Mouse (Mus musculus) limb, embryonic 10.5 days (tissue): ENCODE data around the gene Cep68. TPM values are rescaled to one million over a fixed set of nuclear protein-coding genes. Genes with fewer than 3 reads are reported as not detected.
A peak's percentile ranks its signal among the peaks of the same experiment; 100 is the strongest.

Experiments
- DNase-seq: peaks from one replicate; pipeline ENCODE4 v3.0.0-alpha.2; 2017; ENCODE audit warnings: low spot score
- H3K27ac ChIP-seq: fragments of 300-500 bp; sonication (generic); 2 replicates; pipeline ENCODE4 v1.5.1; 2016; ENCODE audit warnings: mild to moderate bottlenecking
- H3K27me3 ChIP-seq: fragments of 300-500 bp; sonication (generic); 2 replicates; pipeline ENCODE4 v1.6.1; 2016; ENCODE audit warnings: low read depth, mild to moderate bottlenecking; ENCODE audit not compliant: poor library complexity, severe bottlenecking
- H3K36me3 ChIP-seq: fragments of 300-500 bp; sonication (generic); 2 replicates; pipeline ENCODE4 v1.6.1; 2016; ENCODE audit warnings: mild to moderate bottlenecking, moderate library complexity
- H3K4me1 ChIP-seq: fragments of 300-500 bp; sonication (generic); 2 replicates; pipeline ENCODE4 v1.6.1; 2016
- H3K4me3 ChIP-seq: fragments of 300-500 bp; sonication (generic); 2 replicates; pipeline ENCODE4 v1.5.1; 2016; ENCODE audit warnings: mild to moderate bottlenecking, moderate library complexity
- H3K9me3 ChIP-seq: fragments of 300-500 bp; sonication (generic); replicated peaks from 2 replicates; pipeline ENCODE4 v1.6.1; 2016; ENCODE audit warnings: mild to moderate bottlenecking
- WGBS: fragments of 180-500 bp; shearing (Covaris S2); methylation state at CpG from one replicate; pipeline ENCODE4 v1.1.7; 2016; 5-methylcytosine and 5-hydroxymethylcytosine counted together
- polyA plus RNA-seq: library from polyadenylated mRNA; unstranded; fragments of >200 nt; fragmentation: Nextera tagmentation; extraction: Ambion mirVana; gene quantifications from 2 replicates; pipeline ENCODE4 v1.2.1, GENCODE M21; 2016

Gene Cep68
- polyA plus RNA-seq, 1 experiment from 2014 or later: 50.8 TPM

DNA sequence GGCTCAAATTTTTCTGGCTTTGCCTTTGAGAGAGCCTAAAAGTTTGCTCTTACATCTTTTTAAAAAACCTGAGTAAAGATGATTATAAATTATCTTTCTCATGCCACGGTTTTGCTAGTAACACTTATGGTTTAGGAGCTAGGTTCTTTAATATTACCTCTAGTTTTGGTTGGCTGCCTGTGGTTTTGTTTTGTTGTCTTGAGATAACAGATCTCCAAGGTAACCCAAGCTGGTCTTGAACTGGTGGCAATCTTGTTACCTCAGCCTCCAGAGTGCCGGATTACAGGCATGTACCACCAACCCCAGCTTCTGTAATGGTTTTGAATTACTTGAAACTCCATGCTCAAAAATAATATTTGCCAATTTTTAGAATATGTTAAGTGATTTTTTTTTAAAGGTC lies 37.4 kb downstream of the Cep68 start:
- Histone ChIP-seq H3K4me1 (no peaks in the 10 kb centered on the region), H3K27me3 (no peaks in the 10 kb centered on the region), H3K27ac (no peak overlapping the region), H3K4me3 (no peak overlapping the region), H3K36me3 (peaks cover 30% of the 10 kb centered on the region), H3K9me3 (no peaks in the 10 kb centered on the region)
- no peak for DNase-seq
- WGBS: 93% methylated on average over 2 of the region's 2 CpGs

- Histone ChIP-seq H3K9me3 (no peaks in the 10 kb centered on the region), H3K4me1 (peaks cover 19% of the 10 kb centered on the region), H3K36me3 (peaks cover 15% of the 10 kb centered on the region), H3K27me3 (no peaks in the 10 kb centered on the region), H3K27ac (no peak overlapping the region), H3K4me3 (no peak overlapping the region)
- WGBS: 83% methylated on average over 2 of the region's 2 CpGs
- no peak for DNase-seq
These were observed 41.6 kb downstream of the Cep68 start for GRCm38 (mm10) chr11:20207589-20207988.

DNA sequence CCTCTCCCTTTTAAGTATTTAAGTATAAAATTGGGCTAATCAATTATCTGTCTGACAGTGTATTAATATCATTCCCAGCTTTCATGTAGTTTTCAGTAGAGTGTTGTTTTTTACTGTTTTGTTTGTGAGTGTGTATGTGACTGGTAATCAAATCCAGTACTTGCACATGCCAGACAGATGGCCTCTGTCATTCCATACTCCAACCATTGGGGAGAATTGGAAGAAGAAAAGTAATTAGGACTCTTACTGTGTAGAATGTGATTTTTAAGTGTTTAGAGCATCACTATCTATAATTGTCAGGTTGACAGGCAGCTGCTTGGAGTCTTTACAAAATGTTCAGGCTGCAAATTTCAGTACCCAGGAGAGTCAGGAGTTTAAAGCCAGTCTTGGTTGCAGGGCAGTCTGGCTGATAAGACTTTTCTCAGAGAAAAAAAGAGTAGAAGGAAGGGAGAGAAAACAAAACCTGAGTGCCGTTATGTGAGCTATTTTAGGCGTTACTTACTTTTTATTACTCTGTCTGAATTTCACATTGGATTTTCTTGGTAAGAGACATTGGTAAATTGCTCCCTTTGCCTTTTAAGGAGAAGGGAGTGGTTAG lies 42.5 kb downstream of the Cep68 start:
- 88% methylated on average over 2 of the region's 2 CpGs for WGBS

DNA sequence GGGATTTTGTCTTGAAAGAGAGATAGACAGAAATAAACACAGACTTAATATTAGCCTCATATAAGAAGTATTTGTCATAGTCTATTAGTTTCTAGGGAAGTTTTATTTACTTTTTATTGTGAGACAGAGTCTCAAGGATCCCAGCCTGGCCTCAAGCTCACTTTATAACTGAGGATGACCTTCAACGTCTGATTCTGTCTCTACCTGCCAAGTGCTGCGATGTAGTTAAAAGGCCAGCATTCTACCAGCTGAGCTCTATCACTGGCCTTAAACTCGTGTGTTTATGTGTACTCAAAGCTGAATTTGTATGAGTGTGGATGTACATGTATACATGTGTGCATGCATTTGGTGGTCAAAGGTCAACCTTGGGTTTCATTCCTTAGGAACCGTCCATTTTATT lies 43.7 kb downstream of the Cep68 start:
- H3K4me3 ChIP-seq: no peak overlapping the region
- H3K4me1 ChIP-seq: peaks cover 24% of the 10 kb centered on the region
- no peaks in the 10 kb centered on the region for H3K27me3 ChIP-seq
- no peaks in the 10 kb centered on the region for H3K9me3 ChIP-seq
- H3K27ac ChIP-seq: no peak overlapping the region
- WGBS: 92% methylated on average over 4 of the region's 4 CpGs
- peaks cover 15% of the 10 kb centered on the region for H3K36me3 ChIP-seq
- DNase-seq: no peak

More for the DNA sequence above, 42.5 kb downstream of the Cep68 start:
- Histone ChIP-seq H3K27ac (no peak overlapping the region), H3K9me3 (no peaks in the 10 kb centered on the region), H3K4me1 (peaks cover 24% of the 10 kb centered on the region), H3K27me3 (no peaks in the 10 kb centered on the region), H3K4me3 (no peak overlapping the region), H3K36me3 (peaks cover 15% of the 10 kb centered on the region)
- no peak for DNase-seq

GRCm38 (mm10) chr11:20204870-20205446 lies 44.3 kb downstream of the Cep68 start:
- Histone ChIP-seq H3K4me1 (peaks cover 26% of the 10 kb centered on the region), H3K27ac (no peak overlapping the region), H3K36me3 (peaks cover 15% of the 10 kb centered on the region), H3K9me3 (no peaks in the 10 kb centered on the region), H3K27me3 (no peaks in the 10 kb centered on the region), H3K4me3 (no peak overlapping the region)
- no peak for DNase-seq
- 80% methylated on average over 9 of the region's 9 CpGs for whole genome bisulfite sequencing

GRCm38 (mm10) chr11:20204321-20204720 lies 44.9 kb downstream of the Cep68 start:
- H3K27me3 ChIP-seq: no peaks in the 10 kb centered on the region
- H3K9me3 ChIP-seq: no peaks in the 10 kb centered on the region
- H3K4me1 ChIP-seq: peaks cover 26% of the 10 kb centered on the region
- DNase-seq: no peak
- 80% methylated on average over 2 of the region's 2 CpGs for WGBS
- H3K27ac ChIP-seq: no peak overlapping the region
- H3K4me3 ChIP-seq: no peak overlapping the region
- H3K36me3 ChIP-seq: peaks cover 15% of the 10 kb centered on the region

DNA sequence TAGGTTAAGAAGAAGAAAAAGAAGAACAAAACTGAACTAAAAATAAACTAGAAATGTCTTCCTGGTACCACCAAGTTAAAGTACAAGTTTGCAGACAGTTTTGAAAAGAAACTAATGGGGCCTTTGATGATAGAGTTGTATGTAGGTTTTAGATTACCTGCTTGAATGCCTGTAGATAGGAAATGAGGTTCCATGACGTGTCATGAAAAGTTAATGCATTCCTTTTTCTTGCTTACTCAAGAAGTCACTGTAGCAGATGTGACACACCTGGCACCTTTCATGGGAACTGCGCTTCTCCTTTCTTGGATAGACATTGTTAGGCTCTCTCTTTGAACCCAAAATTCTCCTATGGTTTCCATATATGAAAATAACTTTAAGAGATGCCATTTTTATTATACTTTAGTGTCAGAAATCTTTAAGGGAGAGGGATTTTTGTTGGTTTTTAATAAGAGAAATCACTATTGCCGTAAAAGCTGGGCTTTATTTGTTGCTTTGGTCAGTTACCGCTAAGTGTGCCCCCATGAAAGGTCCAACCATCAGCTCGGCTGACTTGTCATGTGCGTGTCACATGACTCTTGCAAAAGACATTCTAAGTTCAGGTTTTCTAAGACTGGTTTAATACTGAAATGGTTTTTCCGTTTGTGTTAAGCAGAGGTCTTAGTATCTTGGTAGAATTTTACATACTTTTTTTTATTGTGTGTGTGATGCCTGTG lies 46.8 kb downstream of the Cep68 start:
- Histone ChIP-seq H3K9me3 (no peaks in the 10 kb centered on the region), H3K36me3 (peaks cover 9% of the 10 kb centered on the region; the same call in 1 of the 2 replicates), H3K4me3 (peak overlapping the region; percentile 99), H3K27me3 (no peaks in the 10 kb centered on the region), H3K27ac (peak overlapping the region; percentile 97; the same call in 1 of the 2 replicates), H3K4me1 (peaks cover 26% of the 10 kb centered on the region)
- DNase-seq: no peak
- 75% methylated on average over 7 of the region's 7 CpGs for WGBS

DNA sequence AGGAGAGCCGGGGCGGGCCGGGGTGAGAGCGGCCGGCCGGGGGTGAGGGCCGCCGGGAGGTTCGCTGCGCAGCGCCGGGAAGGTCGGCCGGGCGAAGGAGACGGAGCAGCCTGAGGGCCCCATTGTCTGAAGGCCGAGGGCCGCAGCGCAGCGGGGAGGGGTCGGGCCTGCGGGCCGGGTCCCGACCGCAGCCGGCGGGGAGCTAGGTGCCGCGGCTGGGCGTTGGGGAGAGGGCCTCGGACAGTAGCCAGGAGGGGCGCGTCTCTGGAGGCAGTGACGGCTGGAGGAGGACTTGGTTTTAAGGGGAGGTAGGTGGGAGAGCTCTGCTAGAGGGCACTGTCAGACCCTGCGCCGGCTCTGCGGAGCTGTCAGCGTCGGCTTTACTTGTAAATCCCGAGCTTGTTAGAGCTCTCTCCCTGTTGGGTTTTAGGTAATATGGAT lies 47.5 kb downstream of the Cep68 start:
- Histone ChIP-seq H3K9me3 (no peaks in the 10 kb centered on the region), H3K4me1 (peaks cover 26% of the 10 kb centered on the region), H3K27me3 (no peaks in the 10 kb centered on the region), H3K36me3 (peaks cover 9% of the 10 kb centered on the region; the same call in 1 of the 2 replicates), H3K4me3 (peak overlapping the region; percentile 99), H3K27ac (peak overlapping the region; percentile 97)
- WGBS: under 1% methylated on average over 40 of the region's 40 CpGs
- no peak for DNase-seq

- DNase-seq: peak; percentile 100
- Histone ChIP-seq H3K27ac (peak within 1 kb of the TSS; percentile 97), H3K27me3 (no peaks in the 10 kb centered on the region), H3K4me1 (peaks cover 21% of the 10 kb centered on the region), H3K9me3 (no peaks in the 10 kb centered on the region), H3K4me3 (peak within 1 kb of the TSS; percentile 99), H3K36me3 (peaks cover 9% of the 10 kb centered on the region; the same call in 1 of the 2 replicates)
- WGBS: under 1% methylated on average over 54 of the region's 54 CpGs
These were observed 48.3 kb downstream of the Cep68 start, which contains the start of gene Rab1a for GRCm38 (mm10) chr11:20200713-20201575. Gene Rab1a (plus strand): TSS chr11:20201432.

GRCm38 (mm10) chr11:20193100-20193736 lies 56.0 kb downstream of the Cep68 start:
- no peak overlapping the region for H3K27ac ChIP-seq
- no peak for DNase-seq
- H3K9me3 ChIP-seq: no peaks in the 10 kb centered on the region
- H3K4me3 ChIP-seq: no peak overlapping the region
- no peaks in the 10 kb centered on the region for H3K27me3 ChIP-seq
- no peaks in the 10 kb centered on the region for H3K4me1 ChIP-seq
- H3K36me3 ChIP-seq: no peaks in the 10 kb centered on the region
- 89% methylated on average over 4 of the region's 4 CpGs for WGBS

GRCm38 (mm10) chr11:20187271-20187670 lies 62.0 kb downstream of the Cep68 start:
- no peaks in the 10 kb centered on the region for H3K27me3 ChIP-seq
- no peak overlapping the region for H3K27ac ChIP-seq
- H3K36me3 ChIP-seq: no peaks in the 10 kb centered on the region
- no peak for DNase-seq
- no peaks in the 10 kb centered on the region for H3K9me3 ChIP-seq
- 76% methylated on average over 6 of the region's 6 CpGs for WGBS
- H3K4me3 ChIP-seq: no peak overlapping the region
- H3K4me1 ChIP-seq: no peaks in the 10 kb centered on the region
